Mouse (Mus musculus) urinary bladder, adult 2 months (tissue): ENCODE results near the gene Ccl25. TPM values are rescaled to one million over a fixed set of nuclear protein-coding genes. Genes with fewer than 3 reads are reported as not detected.

ENCODE experiments used
- DNase-seq: peaks from one replicate; pipeline ENCODE4 v3.0.0; 2022; ENCODE audit warnings: low spot score
- polyA plus RNA-seq: library from polyadenylated mRNA; depleted of rRNA; stranded (reverse); fragments of >200 nt; gene quantifications from 2 replicates; pipeline ENCODE4 v1.2.3, GENCODE M21; 2012; rRNA removed

The Ccl25 gene
- polyA plus RNA-seq: 6.6 and 8.2 TPM in 2 replicates

- peak; percentile 95 for DNase-seq
Measured at GRCm38 (mm10) chr8:4324983-4325750, at the start of gene Ccl25, which contains the start of gene Elavl1. Gene Ccl25 (plus strand): TSS chr8:4325210. Gene Elavl1 (minus strand): TSS chr8:4325413.

GRCm38 (mm10) chr8:4275275-4276110, 49.5 kb upstream of the Ccl25 start, which contains the start of gene Timm44:
Gene Timm44 (minus strand): TSS chr8:4275913.
- peak; percentile 86 for DNase-seq

DNA sequence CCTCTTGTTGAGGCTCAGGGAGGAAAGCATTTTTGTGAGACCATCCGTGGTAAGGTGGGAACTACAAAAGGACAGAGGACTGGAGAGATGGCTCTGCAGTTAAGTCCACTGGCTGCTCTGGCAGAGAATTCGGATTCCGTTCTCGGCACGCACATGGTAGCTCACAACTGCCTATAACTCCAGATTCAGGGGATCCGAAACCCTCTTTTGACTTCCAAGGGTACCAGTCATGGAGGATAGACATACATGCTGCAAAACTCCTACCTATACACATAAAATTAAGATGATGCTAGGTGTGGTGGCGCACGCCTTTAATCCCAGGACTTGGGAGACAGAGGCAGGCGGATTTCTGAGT, 48.9 kb upstream of the Ccl25 start:
- no peak for DNase-seq

DNA sequence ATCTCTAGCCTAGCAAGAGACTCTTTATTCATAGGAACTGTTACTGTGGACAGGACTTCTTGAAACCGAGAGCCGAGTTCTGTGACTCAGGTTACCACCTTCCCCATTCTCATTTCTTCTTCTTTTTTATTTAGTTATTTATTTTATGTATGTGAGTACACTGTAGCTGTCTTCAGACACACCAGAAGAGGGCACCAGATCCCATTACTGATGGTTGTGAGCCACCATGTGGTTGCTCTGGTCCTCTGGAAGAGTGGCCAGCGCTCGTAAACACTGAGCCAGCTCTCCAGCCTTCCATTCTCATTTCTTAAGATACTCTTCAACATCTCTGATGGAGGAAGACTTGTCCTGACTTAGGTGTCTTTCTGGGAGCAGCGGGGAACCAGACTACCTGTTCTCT, 32.3 kb upstream of the Ccl25 start:
- DNase-seq: no peak

DNA sequence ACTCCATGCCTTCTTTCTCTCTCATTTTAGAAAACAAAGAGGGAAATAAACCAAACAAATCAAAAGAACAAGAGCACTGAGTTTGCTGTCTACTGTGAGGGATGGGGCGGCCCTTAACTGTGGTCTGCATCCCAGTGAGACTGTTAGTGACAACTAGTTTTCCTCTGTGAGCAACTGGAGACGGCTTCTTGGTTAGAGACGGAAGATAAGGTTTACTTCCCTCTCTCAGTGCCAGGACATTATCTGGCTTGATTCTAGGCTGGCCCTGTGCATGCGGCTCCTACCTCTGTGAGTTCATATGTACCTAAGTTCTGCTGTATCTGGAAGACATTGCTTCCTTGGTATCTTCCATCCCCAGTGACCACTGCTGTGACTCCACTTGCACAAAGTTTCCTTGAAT, 27.2 kb upstream of the Ccl25 start:
- no peak for DNase-seq

DNA sequence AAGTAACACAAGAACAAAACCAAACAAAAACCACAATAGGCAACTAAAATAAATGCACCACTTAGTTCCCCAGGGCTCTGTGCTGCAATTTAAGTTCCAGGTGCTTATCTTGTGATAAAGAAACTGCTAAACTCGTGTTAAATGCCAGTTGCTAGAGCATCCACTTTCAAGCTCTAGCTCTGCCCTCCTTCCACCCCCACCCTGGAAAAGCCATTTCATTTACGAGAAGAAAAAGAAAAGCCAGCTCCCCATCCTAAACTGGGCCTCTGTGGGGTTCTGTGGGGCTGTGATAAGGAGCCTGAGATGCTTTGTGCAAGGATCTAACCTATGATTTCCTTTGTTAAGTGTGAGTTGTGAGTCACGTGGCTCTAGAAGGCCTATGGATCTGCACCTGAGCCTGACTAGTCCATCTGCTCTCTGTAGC, 20.9 kb upstream of the Ccl25 start:
- DNase-seq: no peak

GRCm38 (mm10) chr8:4305838-4306237, 19.2 kb upstream of the Ccl25 start:
- DNase-seq: no peak

GRCm38 (mm10) chr8:4312104-4312503, 12.9 kb upstream of the Ccl25 start:
- DNase-seq: no peak

DNA sequence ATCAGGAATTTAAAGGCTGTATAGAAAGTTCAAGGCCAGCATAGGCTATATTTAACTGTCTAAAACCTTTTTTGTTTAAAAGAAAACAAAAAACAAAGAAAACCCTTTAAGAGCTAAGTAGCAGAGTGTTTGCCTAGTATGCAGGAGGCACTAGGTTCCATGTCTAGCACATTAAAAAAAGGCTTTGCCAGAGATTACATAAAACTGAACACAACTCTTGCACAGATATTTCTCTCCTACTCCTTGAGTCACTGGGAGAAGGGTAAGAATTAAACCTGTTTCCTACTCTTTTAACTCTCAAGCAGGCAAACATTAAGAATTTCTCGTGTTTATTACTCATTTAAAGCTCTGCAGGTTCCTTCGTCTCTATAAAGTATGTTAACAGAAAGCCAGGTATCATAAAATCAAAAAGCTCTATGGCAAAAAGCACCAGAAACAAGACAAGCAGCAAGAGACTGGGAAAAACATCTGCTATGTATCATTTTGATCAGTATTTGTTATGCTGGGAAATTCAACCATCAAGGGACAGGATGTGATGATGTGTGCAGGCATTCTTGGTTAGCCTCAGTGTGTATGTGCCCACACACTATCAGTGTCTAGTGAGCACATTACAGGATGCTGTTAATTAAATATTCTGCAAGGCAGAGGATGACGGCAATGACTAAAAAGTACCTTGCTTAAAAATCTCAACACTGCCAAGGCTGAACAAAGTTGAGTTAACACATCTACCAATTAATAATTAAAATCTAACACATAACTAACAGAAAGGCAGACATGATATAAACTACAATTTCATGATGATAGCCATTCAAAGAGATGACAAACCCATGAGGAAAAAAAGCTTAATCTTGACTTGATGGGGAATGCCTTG, 11.5 kb upstream of the Ccl25 start:
- DNase-seq: no peak

- DNase-seq: no peak
Measured at GRCm38 (mm10) chr8:4314852-4315251, 10.2 kb upstream of the Ccl25 start.

DNA sequence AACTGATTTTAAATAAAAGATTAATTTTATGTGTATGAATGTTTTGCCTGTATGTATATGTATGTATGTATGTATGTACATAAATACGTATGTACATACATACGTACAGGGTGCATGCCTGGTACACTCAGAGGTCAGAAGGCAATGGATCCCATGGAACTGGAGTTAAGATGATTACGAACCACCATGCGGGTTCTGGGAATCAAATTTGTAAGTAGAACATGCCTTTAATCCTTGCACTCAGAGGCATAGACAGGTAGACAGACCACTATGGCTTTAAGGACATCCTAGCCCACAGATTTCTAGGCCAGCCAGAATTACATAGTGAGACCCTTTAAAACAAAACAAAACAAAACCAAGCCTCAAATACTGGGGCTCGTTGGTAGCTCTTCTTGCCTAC, 6.9 kb upstream of the Ccl25 start:
- no peak for DNase-seq

DNA sequence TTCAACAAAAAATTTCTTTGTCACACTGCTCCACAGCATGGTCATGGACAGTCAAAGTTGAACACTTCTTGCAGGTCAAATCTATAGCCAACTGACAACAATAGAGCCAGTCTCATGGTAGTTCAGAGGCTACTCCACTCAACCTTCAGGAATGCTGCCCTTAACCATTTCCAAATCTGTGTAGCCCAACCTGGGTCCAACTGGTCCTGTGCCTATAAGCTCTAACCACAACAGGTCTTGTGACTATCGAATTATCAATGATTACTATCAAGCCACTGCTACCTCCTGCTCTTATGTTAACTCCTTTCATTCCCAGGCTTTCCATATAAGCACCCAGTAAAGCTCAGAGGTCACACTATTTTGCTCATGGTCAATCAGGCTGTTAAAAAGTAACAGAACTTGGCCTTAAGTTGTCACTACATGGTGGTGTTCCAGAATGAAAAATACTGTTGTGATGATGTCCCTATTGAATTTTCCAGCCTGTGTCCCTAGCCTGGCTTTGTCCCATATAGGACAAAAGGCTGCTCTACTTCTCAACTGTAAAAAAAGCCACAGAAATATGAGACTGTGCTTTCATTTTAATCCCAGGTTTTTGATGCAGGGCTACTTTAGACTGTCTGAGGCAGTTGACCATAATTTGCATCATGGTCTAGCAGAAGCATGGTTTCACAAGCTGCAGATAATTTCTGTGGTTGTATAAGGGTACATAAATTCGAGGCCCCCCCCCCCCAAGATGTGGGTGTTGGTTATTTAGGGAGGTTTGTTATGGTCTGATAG, 6.0 kb upstream of the Ccl25 start:
- DNase-seq: no peak

GRCm38 (mm10) chr8:4319573-4319872, 5.5 kb upstream of the Ccl25 start:
- DNase-seq: no peak

GRCm38 (mm10) chr8:4320404-4320803, 4.6 kb upstream of the Ccl25 start:
- no peak for DNase-seq

DNA sequence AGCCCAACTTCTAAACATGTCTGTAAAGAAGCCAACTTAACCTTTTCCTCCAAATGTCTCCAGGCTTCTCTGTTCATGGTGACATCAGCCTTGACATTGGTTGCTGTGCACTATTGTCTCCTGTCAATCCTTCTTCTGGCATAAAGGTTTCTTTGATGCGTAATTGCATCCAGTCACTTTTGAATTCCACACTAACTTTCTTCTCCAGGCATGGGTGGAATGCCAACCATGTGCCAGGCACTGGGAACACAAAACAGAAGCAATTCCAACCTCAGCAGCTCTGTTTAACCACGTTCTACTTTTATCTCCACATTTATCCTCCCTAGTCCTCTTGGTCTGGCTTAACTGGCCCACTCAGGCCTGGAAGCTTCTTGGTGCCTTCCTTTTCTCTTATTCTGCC, 4.0 kb upstream of the Ccl25 start:
- no peak for DNase-seq

GRCm38 (mm10) chr8:4322470-4322869, 2.5 kb upstream of the Ccl25 start:
- DNase-seq: peak; percentile 48

GRCm38 (mm10) chr8:4323917-4324316, 1.1 kb upstream of the Ccl25 start:
- DNase-seq: no peak

GRCm38 (mm10) chr8:4324525-4324924, 485 bp upstream of the Ccl25 start:
- no peak for DNase-seq

DNA sequence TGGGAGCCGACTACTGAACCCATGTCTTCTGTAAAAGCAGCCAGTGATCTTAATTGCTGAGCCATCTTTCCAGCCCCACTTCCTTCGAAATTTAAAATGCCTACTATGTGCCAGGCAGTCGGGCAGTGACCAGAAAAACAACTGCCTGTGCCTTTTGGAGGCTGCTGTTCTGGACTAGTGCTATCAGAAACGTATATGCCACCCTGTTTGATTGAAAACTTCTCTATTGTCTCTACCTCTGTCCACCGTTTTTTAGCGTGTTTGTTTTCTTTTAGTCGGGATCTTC, 684 bp downstream of the Ccl25 start:
- DNase-seq: no peak

DNA sequence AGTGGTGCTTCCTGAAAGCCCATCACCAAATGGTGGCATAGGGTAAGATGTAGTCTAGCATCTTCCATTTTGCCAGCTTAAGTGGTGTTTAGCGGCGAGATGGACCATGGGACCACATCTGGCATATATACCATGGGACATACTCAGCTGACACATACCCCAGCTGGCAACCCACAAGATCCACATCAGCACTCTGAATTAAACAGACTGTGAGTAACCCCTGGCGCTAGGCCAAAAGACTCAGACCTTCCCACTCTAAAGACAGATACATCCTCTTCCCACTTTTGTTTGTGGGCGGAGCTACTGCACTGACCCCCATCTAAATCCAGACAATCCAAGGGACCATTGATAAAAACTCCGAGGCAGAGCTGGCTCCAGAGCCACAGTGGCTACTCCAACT, 4.0 kb downstream of the Ccl25 start:
- DNase-seq: no peak

DNA sequence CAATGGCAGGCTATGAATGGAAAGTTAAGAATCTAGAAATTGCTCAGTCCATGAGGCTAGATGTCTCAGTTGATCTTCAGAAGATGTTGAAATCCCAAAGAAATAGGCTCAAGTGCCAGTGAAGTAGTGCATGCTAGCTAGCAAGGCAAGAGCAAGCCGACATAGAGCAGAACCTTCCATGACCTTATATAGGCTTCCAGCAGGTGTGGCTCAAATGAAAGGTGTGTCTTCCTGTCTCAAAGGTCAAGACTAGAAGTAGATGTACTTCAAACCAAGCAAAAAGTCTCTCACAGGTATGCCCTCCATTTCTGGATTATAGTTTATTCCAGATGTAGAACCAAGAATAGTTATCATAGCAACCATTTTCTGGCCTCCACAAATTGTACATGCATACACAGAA, 9.0 kb downstream of the Ccl25 start:
- DNase-seq: no peak

DNA sequence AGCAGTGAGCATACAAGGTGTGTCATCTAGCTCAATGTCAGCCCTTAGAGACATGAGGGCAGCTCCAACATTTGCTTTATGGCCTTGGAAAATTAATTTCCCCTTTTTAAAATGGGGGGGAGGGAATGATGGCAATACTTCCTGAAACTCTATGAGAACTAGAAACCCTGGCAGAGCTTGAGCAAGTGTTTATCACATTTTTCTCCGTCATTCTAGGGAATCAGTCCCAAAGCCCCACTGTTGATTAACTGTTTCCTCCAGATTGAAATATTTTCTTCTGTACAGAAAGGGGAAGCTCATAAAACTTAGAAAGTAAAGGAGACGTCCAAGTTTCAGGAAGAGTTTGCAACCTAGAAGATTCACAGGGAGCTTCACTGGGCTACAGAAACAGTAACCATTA, 10.7 kb downstream of the Ccl25 start:
- DNase-seq: no peak
